Mouse (Mus musculus): ENCODE measurements around the gene Rtn4rl2. TPM values are rescaled to one million over a fixed set of nuclear protein-coding genes. Genes with fewer than 3 reads are reported as not detected.

Rtn4rl2 gene
- polyA plus RNA-seq, 1 experiment from 2014 or later = 7.9 TPM

Small RNA genes within 50 kb of the gene (microRNA-seq; reads per million reads assigned to microRNA genes)
- gene Gm24332 = not detected

Other genes with a start within 250 kb of the Rtn4rl2 start
- gene Ctnnd1, start 235.9 kb downstream of the Rtn4rl2 start, polyA plus RNA-seq (2016; fragmentation: Nextera tagmentation; extraction: Ambion mirVana) = 52.6 and 53.6 TPM in 2 replicates
- gene Btbd18, start 227.6 kb downstream of the Rtn4rl2 start, polyA plus RNA-seq (2016; fragmentation: Nextera tagmentation; extraction: Ambion mirVana) = 0.33 and 0.49 TPM in 2 replicates
- gene Selenoh, start 215.9 kb downstream of the Rtn4rl2 start, polyA plus RNA-seq (2016; fragmentation: Nextera tagmentation; extraction: Ambion mirVana) = 448 and 458 TPM in 2 replicates
- gene Gm28635, start 208.7 kb downstream of the Rtn4rl2 start, polyA plus RNA-seq (2016; fragmentation: Nextera tagmentation; extraction: Ambion mirVana) = not detected in 2 replicates
- gene Med19, start 208.3 kb downstream of the Rtn4rl2 start, polyA plus RNA-seq (2016; fragmentation: Nextera tagmentation; extraction: Ambion mirVana) = 55.0 and 59.3 TPM in 2 replicates
- gene Tmx2, start 207.6 kb downstream of the Rtn4rl2 start, polyA plus RNA-seq (2016; fragmentation: Nextera tagmentation; extraction: Ambion mirVana) = 175 and 177 TPM in 2 replicates
- gene Zdhhc5, start 171.5 kb downstream of the Rtn4rl2 start, polyA plus RNA-seq (2016; fragmentation: Nextera tagmentation; extraction: Ambion mirVana) = 28.1 and 31.4 TPM in 2 replicates
- gene Clp1, start 159.4 kb downstream of the Rtn4rl2 start, polyA plus RNA-seq (2016; fragmentation: Nextera tagmentation; extraction: Ambion mirVana) = 39.9 and 40.7 TPM in 2 replicates
- 18.7 and 19.6 TPM in 2 replicates for gene Ypel4, start 152.7 kb downstream of the Rtn4rl2 start, polyA plus RNA-seq (2016; fragmentation: Nextera tagmentation; extraction: Ambion mirVana)
- gene Gm19426, start 143.1 kb downstream of the Rtn4rl2 start, polyA plus RNA-seq (2016; fragmentation: Nextera tagmentation; extraction: Ambion mirVana) = 9.4 and 10.2 TPM in 2 replicates
- 27.6 and 30.3 TPM in 2 replicates for gene Serping1, start 111.3 kb downstream of the Rtn4rl2 start, polyA plus RNA-seq (2016; fragmentation: Nextera tagmentation; extraction: Ambion mirVana)
- gene Ube2l6, start 87.9 kb downstream of the Rtn4rl2 start, polyA plus RNA-seq (2016; fragmentation: Nextera tagmentation; extraction: Ambion mirVana) = 30.0 and 30.5 TPM in 2 replicates
- not detected in 2 replicates for gene Smtnl1, start 64.1 kb downstream of the Rtn4rl2 start, polyA plus RNA-seq (2016; fragmentation: Nextera tagmentation; extraction: Ambion mirVana)
- 36.7 and 42.3 TPM in 2 replicates for gene Timm10, start 59.7 kb downstream of the Rtn4rl2 start, polyA plus RNA-seq (2016; fragmentation: Nextera tagmentation; extraction: Ambion mirVana)
- 11.4 and 14.4 TPM in 2 replicates for gene Slc43a1, start 47.9 kb downstream of the Rtn4rl2 start, polyA plus RNA-seq (2016; fragmentation: Nextera tagmentation; extraction: Ambion mirVana)
- gene Slc43a3, start 49.9 kb upstream of the Rtn4rl2 start, polyA plus RNA-seq (2016; fragmentation: Nextera tagmentation; extraction: Ambion mirVana) = 10.1 and 11.3 TPM in 2 replicates
- not detected in 2 replicates for gene Prg2, start 93.8 kb upstream of the Rtn4rl2 start, polyA plus RNA-seq (2016; fragmentation: Nextera tagmentation; extraction: Ambion mirVana)
- not detected in 2 replicates for gene Prg3, start 101.5 kb upstream of the Rtn4rl2 start, polyA plus RNA-seq (2016; fragmentation: Nextera tagmentation; extraction: Ambion mirVana)
- 309 and 322 TPM in 2 replicates for gene Ssrp1, start 150.5 kb upstream of the Rtn4rl2 start, polyA plus RNA-seq (2016; fragmentation: Nextera tagmentation; extraction: Ambion mirVana)
- 1.4 and 1.6 TPM in 2 replicates for gene P2rx3, start 150.8 kb upstream of the Rtn4rl2 start, polyA plus RNA-seq (2016; fragmentation: Nextera tagmentation; extraction: Ambion mirVana)
- 38.3 and 39.7 TPM in 2 replicates for gene Tnks1bp1, start 161.3 kb upstream of the Rtn4rl2 start, polyA plus RNA-seq (2016; fragmentation: Nextera tagmentation; extraction: Ambion mirVana)
- 27.7 and 28.1 TPM in 2 replicates for gene Aplnr, start 249.5 kb upstream of the Rtn4rl2 start, polyA plus RNA-seq (2016; fragmentation: Nextera tagmentation; extraction: Ambion mirVana)

Data from forebrain, embryonic 12.5 days (tissue).